Mouse (Mus musculus) liver, adult 2 months (tissue): Measurements from ENCODE around the gene Isyna1. TPM values are rescaled to one million over a fixed set of nuclear protein-coding genes. Genes with fewer than 3 reads are reported as not detected.

Experiments
- DNase-seq: peaks from one replicate; pipeline ENCODE4 v3.0.0-alpha.2; 2011; ENCODE audit warnings: low read depth, low spot score; ENCODE audit errors: extremely low read depth
- H3K27ac ChIP-seq: fragments of 200-500 bp; replicated peaks from 2 replicates; pipeline ENCODE4 v1.5.1; 2012; ENCODE audit warnings: low read depth, mild to moderate bottlenecking, control low read depth, inconsistent platforms, low read length; ENCODE audit not compliant: insufficient read depth
- H3K27me3 ChIP-seq: fragments of 200-500 bp; 2 replicates; pipeline ENCODE4 v1.6.1; 2012; ENCODE audit warnings: mild to moderate bottlenecking, moderate library complexity, low read length, inconsistent platforms; ENCODE audit not compliant: control insufficient read depth, insufficient read depth
- H3K36me3 ChIP-seq: fragments of 200-500 bp; 2 replicates; pipeline ENCODE4 v1.6.1; 2012; ENCODE audit warnings: low read length, inconsistent platforms; ENCODE audit not compliant: control insufficient read depth, insufficient read depth
- H3K4me1 ChIP-seq: fragments of 200-500 bp; 2 replicates; pipeline ENCODE4 v1.6.1; 2011; ENCODE audit warnings: low read length; ENCODE audit not compliant: control insufficient read depth, insufficient read depth
- H3K4me3 ChIP-seq: fragments of 200-500 bp; 2 replicates; pipeline ENCODE4 v1.5.1; 2011; ENCODE audit warnings: low read depth, mild to moderate bottlenecking, control low read depth, low read length, moderate library complexity; ENCODE audit not compliant: insufficient read depth
- H3K79me2 ChIP-seq: fragments of 200-500 bp; 2 replicates; pipeline ENCODE4 v1.6.1; 2012; ENCODE audit warnings: inconsistent platforms, mild to moderate bottlenecking, low read length, moderate library complexity; ENCODE audit not compliant: control insufficient read depth, insufficient read depth
- H3K9ac ChIP-seq: fragments of 200-500 bp; 2 replicates; pipeline ENCODE4 v1.6.1; 2012; ENCODE audit warnings: low read depth, mild to moderate bottlenecking, control low read depth, inconsistent platforms, low read length
- CTCF ChIP-seq: fragments of 200-500 bp; IDR thresholded peaks from 2 replicates; pipeline ENCODE4 v1.5.1; 2011; ENCODE audit warnings: low read depth, low read length, control low read depth
- POLR2A ChIP-seq: fragments of 200-500 bp; IDR thresholded peaks from 2 replicates; pipeline ENCODE4 v1.6.1; 2011; ENCODE audit warnings: low read length, control low read depth; ENCODE audit not compliant: insufficient read depth; ENCODE audit errors: extremely low read depth
- WGBS: fragments of 180-500 bp; shearing (Covaris S2); methylation state at CpG from one replicate; pipeline ENCODE4 v1.1.7; 2018; 5-methylcytosine and 5-hydroxymethylcytosine counted together
- polyA plus RNA-seq: library from polyadenylated mRNA; depleted of rRNA; stranded (reverse); fragments of >200 nt; gene quantifications from 2 replicates; pipeline ENCODE4 v1.2.3, GENCODE M21; 2012
- total RNA-seq: library from RNA; depleted of rRNA; stranded (reverse); fragments of >200 nt; gene quantifications from 2 replicates; pipeline ENCODE4 v1.2.3, GENCODE M21; 2014

The Isyna1 gene
- total and polyA plus RNA-seq, 2 experiments: 3.2 to 16.6 TPM

DNA sequence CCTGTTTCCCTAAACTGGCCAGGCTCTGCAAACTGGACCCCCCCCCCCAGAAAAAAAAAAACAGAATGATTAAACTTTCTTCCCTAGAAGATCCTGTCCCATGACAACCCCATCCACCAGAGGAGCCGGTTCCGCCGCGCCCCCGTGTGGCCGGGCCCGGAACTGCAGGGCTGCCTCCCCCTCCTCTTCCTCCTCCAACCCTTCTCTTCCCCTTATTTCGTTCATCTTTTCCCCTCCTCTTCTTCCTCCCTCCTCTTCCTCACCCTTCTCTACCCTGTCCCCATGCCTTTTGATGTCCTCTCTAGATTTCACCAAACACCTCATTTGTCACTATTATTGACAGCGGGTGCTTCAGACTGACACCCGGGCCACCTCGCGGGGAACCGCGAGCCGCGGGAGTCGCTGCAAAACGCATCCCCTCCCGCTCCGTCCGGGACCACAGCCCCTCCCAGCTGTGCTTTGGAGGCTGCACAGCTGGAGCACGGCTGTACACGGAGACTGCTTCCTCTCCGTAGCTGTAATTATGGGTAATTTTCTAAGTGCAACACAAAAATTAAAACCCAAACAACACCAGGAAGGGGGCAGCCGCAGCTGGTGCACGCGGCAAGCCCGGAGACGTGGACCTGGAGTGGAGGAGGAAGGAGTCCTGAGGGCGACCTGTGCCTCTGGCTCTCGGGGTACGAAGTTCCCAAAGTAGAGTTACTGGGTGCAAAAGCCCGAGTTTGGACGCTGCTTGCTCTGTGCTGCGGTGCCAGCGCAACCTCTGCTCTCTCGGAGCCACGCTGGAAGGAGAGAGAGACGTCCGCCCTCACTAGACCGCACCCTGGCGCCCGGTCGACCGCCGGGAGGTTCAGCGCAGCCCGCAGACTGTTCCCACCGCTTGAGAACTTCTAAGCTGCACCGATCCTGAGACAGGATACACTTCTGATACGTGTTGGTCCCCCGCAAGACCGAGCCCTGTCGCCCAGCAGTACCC, 16.9 kb downstream of the Isyna1 start:
- Histone ChIP-seq H3K4me3 (peak overlapping the region; percentile 60), H3K79me2 (peaks cover 2% of the 10 kb centered on the region; the same call in 1 of the 2 replicates), H3K4me1 (peaks cover 4% of the 10 kb centered on the region; the same call in 1 of the 2 replicates), H3K9ac (peak overlapping the region; percentile 61), H3K27me3 (peaks cover 3% of the 10 kb centered on the region; the same call in 1 of the 2 replicates), H3K27ac (peak overlapping the region; percentile 88), H3K36me3 (no peaks in the 10 kb centered on the region)
- WGBS: under 1% methylated on average over 54 of the region's 54 CpGs
- TF ChIP-seq CTCF: peak; percentile 88
- TF ChIP-seq POLR2A: no peak
- DNase-seq: peak; percentile 65

DNA sequence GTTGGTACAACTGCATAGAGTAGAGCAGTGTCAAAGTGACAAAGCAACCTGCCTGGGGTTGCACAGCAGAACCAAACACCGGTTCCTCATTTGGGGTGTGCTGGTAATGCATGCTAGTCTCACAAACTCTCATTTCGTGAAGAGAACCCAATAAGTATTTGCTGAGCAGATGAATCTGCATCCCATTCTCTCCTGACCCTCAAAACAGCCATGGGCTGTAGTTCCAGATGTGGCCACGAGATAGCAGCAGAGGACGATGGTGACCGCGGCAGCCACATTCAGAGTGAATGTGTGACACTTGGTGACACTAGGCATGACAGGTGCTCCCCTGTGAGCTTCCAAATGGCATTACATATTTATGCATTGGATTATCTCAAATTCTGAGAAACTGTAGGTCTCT, 17.7 kb downstream of the Isyna1 start:
- H3K4me1 ChIP-seq: peaks cover 4% of the 10 kb centered on the region; the same call in 1 of the 2 replicates
- H3K79me2 ChIP-seq: peaks cover 2% of the 10 kb centered on the region; the same call in 1 of the 2 replicates
- peak overlapping the region; percentile 56 for H3K9ac ChIP-seq
- TF ChIP-seq POLR2A (no peak), CTCF (peak; percentile 99)
- peak overlapping the region; percentile 36 for H3K27ac ChIP-seq
- H3K36me3 ChIP-seq: no peaks in the 10 kb centered on the region
- H3K27me3 ChIP-seq: peaks cover 3% of the 10 kb centered on the region; the same call in 1 of the 2 replicates
- peak overlapping the region; percentile 60; the same call in 1 of the 2 replicates for H3K4me3 ChIP-seq
- under 1% methylated on average over 6 of the region's 6 CpGs for WGBS
- peak; percentile 60 for DNase-seq

DNA sequence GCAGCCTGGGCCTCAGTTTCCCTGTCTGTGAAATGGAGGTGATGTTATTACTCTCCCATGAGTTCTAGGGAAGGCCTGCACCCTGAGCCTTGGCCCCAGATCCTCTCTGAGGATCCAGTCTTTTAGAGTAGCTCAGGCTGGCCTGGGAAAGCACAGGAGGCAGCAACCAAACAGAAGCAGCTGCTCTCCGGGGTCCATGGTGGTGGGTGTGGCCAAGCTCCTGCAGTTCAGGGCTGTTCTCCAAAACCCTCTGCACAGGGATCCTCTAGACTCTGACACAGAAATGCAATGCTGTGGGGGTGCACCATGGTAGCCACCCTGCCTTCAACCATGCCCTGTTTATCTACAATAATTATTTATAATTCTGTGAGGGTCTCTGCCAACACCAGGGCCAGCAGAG, 19.6 kb downstream of the Isyna1 start:
- Histone ChIP-seq H3K4me3 (no peak overlapping the region), H3K27ac (no peak overlapping the region), H3K27me3 (no peaks in the 10 kb centered on the region), H3K36me3 (no peaks in the 10 kb centered on the region), H3K79me2 (no peaks in the 10 kb centered on the region), H3K4me1 (peaks cover 4% of the 10 kb centered on the region; the same call in 1 of the 2 replicates), H3K9ac (no peak overlapping the region)
- TF ChIP-seq CTCF (no peak), POLR2A (no peak)
- DNase-seq: no peak
- WGBS: 16% methylated on average over 1 of the region's 1 CpGs

DNA sequence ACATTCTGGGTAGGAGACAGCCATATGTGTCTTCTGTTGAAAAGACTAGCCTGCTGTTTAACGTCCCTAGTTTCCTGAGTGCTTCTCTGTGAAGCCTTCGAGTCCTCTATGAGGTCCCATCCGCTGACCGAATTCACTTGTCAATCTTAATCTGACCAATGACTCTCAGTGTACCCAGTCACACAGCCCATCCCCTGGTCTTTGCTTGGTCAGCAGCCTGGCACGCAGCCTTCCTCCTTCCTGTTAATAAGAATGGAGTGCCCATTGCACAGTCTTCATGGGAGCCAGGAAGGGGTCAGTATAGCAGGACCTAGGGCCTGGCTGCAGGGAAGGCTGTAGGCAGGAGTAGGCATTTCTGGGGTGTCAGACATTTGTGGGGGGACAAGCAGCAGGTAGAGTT, 20.3 kb downstream of the Isyna1 start:
- no peak for DNase-seq
- TF ChIP-seq POLR2A (no peak), CTCF (no peak)
- Histone ChIP-seq H3K4me3 (no peak overlapping the region), H3K36me3 (no peaks in the 10 kb centered on the region), H3K27me3 (no peaks in the 10 kb centered on the region), H3K9ac (no peak overlapping the region), H3K79me2 (no peaks in the 10 kb centered on the region), H3K27ac (no peak overlapping the region), H3K4me1 (peaks cover 3% of the 10 kb centered on the region; the same call in 1 of the 2 replicates)
- WGBS: 68% methylated on average over 5 of the region's 5 CpGs

DNA sequence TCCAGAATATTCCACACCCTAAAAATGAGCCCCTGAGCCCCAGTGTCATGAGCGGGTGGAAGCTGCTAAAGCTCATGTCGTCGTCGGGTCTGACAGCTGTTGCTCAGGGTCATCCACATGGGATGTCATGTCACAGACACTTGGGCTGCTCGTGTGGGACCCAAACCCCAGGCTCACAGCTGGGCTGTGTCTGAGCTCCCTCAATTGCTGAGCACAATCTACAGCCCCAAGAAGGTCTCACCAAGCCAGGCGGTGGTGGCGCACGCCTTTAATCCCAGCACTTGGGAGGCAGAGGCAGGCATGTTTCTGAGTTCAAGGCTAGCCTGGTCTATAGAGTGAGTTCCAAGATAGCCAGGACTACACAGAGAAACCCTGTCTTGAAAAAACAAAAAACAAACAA, 21.1 kb downstream of the Isyna1 start:
- Histone ChIP-seq H3K79me2 (no peaks in the 10 kb centered on the region), H3K4me1 (peaks cover 3% of the 10 kb centered on the region; the same call in 1 of the 2 replicates), H3K4me3 (no peak overlapping the region), H3K27me3 (no peaks in the 10 kb centered on the region), H3K27ac (no peak overlapping the region), H3K36me3 (no peaks in the 10 kb centered on the region), H3K9ac (no peak overlapping the region)
- 91% methylated on average over 8 of the region's 8 CpGs for WGBS
- TF ChIP-seq CTCF (no peak), POLR2A (no peak)
- DNase-seq: no peak
